Mouse (Mus musculus) embryonic facial prominence, embryonic 15.5 days (tissue): Measurements from ENCODE around the gene Spata2. TPM values are rescaled to one million over a fixed set of nuclear protein-coding genes. Genes with fewer than 3 reads are reported as not detected.

Source experiments
- ATAC-seq: fragments of 200-750 bp; cut with Nextera tagmentation; 2 replicates; pipeline ENCODE4 v1.8.0; 2017; ENCODE audit warnings: low read depth, moderate TSS enrichment; ENCODE audit not compliant: insufficient number of reproducible peaks, low FRiP score, low TSS enrichment
- H3K27ac ChIP-seq: fragments of 300-500 bp; sonication (generic); replicated peaks from 2 replicates; pipeline ENCODE4 v1.5.1; 2015; ENCODE audit warnings: mild to moderate bottlenecking, inconsistent platforms
- H3K27me3 ChIP-seq: fragments of 300-500 bp; sonication (generic); 2 replicates; pipeline ENCODE4 v1.6.1; 2015; ENCODE audit warnings: inconsistent platforms
- H3K36me3 ChIP-seq: fragments of 300-500 bp; sonication (generic); 2 replicates; pipeline ENCODE4 v1.6.1; 2015; ENCODE audit warnings: mild to moderate bottlenecking, inconsistent platforms
- H3K4me1 ChIP-seq: fragments of 300-500 bp; sonication (generic); 2 replicates; pipeline ENCODE4 v1.6.1; 2015; ENCODE audit warnings: inconsistent platforms
- H3K4me2 ChIP-seq: fragments of 300-500 bp; sonication (generic); replicated peaks from 2 replicates; pipeline ENCODE4 v1.6.1; 2015; ENCODE audit warnings: mild to moderate bottlenecking, inconsistent platforms
- H3K4me3 ChIP-seq: fragments of 300-500 bp; sonication (generic); replicated peaks from 2 replicates; pipeline ENCODE4 v1.5.1; 2015; ENCODE audit warnings: mild to moderate bottlenecking, inconsistent platforms
- H3K9ac ChIP-seq: fragments of 300-500 bp; sonication (generic); 2 replicates; pipeline ENCODE4 v1.6.1; 2015; ENCODE audit warnings: inconsistent platforms
- H3K9me3 ChIP-seq: fragments of 300-500 bp; sonication (generic); replicated peaks from 2 replicates; pipeline ENCODE4 v1.6.1; 2016; ENCODE audit warnings: inconsistent platforms
- WGBS: fragments of 180-500 bp; shearing (Covaris S2); methylation state at CpG from one replicate; pipeline ENCODE4 v1.1.7; 2015; 5-methylcytosine and 5-hydroxymethylcytosine counted together
- polyA plus RNA-seq: library from polyadenylated mRNA; unstranded; fragments of >200 nt; fragmentation: Nextera tagmentation; extraction: Ambion mirVana; gene quantifications from 2 replicates; pipeline ENCODE4 v1.2.1, GENCODE M21; 2015

Gene Spata2
- polyA plus RNA-seq, 1 experiment from 2014 or later = 16.2 TPM

DNA sequence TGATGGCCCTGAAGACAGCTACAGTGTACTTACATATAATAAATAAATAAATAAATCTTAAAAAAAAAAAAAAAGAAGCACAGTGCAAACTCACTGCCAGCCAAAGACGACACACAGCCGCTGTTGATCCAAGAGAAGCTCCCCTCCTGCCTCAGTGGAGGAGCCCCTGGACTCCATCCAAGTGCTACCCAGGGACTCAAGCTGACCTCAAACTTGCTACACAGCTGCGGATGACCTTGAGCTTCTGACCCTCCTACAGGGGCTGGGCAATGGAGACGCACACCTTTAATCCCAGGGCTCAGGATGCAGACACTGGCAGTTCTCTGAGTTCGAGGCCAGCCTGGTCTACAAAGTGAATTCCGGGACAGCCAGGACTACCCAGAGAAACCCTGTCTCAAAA is 4.7 kb downstream of the Spata2 start:
- WGBS = 85% methylated on average over 6 of the region's 6 CpGs
- no peak for ATAC-seq
- H3K36me3 ChIP-seq = peaks cover 21% of the 10 kb centered on the region

DNA sequence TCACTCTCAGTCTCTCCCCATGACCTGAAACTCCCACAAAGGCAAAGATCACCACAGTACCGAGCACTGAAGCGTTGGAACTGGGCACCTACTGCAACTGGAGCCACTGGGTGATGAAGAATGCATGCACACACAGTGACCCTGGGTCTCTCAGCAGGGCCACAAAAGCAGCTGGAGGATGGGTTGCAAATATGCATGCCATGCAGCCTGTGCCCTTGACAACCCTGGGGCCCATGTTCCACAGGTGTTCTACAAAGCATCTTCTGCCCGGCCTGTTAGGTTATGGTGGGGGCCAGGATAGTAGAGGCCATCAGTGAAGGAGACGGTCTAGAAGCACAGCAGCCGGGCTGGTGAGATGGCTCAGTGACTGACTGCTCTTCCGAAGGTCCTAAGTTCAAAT is 5.1 kb downstream of the Spata2 start:
- peaks cover 39% of the 10 kb centered on the region for H3K4me1 ChIP-seq
- H3K9ac ChIP-seq = no peak overlapping the region
- H3K27me3 ChIP-seq = no peaks in the 10 kb centered on the region
- H3K27ac ChIP-seq = no peak overlapping the region
- no peak for ATAC-seq
- H3K36me3 ChIP-seq = peaks cover 25% of the 10 kb centered on the region
- H3K9me3 ChIP-seq = no peaks in the 10 kb centered on the region
- 92% methylated on average over 6 of the region's 6 CpGs for WGBS
- H3K4me2 ChIP-seq = no peak overlapping the region
- H3K4me3 ChIP-seq = no peak overlapping the region

More for the DNA sequence above, 4.7 kb downstream of the Spata2 start:
- Histone ChIP-seq H3K27ac (no peak overlapping the region), H3K4me3 (no peak overlapping the region), H3K27me3 (no peaks in the 10 kb centered on the region), H3K4me2 (no peak overlapping the region), H3K4me1 (peaks cover 39% of the 10 kb centered on the region), H3K9me3 (no peaks in the 10 kb centered on the region), H3K9ac (no peak overlapping the region)

DNA sequence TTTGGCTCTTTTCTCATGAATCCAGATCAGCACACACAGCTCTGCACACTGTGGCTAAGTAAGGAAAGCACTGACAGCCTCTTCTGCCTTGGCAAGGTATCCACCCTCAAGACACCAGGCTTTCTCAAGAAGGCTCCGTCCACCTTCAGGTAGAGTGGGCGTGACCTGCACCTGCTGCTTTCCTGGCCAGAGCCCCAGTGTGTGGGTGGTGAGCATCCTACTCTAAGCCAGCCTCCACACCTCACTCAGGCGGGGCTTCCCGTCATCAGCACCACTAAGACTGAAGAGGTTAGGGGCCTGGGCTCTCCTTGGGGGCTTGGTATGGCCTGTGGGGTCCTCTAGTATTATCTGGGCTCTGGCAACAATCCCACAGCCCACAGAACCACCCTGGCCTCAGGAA is 6.1 kb downstream of the Spata2 start:
- no peak overlapping the region for H3K4me3 ChIP-seq
- peaks cover 29% of the 10 kb centered on the region for H3K36me3 ChIP-seq
- no peak overlapping the region for H3K9ac ChIP-seq
- H3K4me2 ChIP-seq = no peak overlapping the region
- no peak overlapping the region for H3K27ac ChIP-seq
- 89% methylated on average over 4 of the region's 4 CpGs for WGBS
- H3K9me3 ChIP-seq = no peaks in the 10 kb centered on the region
- ATAC-seq = no peak
- H3K27me3 ChIP-seq = no peaks in the 10 kb centered on the region
- H3K4me1 ChIP-seq = peaks cover 34% of the 10 kb centered on the region

DNA sequence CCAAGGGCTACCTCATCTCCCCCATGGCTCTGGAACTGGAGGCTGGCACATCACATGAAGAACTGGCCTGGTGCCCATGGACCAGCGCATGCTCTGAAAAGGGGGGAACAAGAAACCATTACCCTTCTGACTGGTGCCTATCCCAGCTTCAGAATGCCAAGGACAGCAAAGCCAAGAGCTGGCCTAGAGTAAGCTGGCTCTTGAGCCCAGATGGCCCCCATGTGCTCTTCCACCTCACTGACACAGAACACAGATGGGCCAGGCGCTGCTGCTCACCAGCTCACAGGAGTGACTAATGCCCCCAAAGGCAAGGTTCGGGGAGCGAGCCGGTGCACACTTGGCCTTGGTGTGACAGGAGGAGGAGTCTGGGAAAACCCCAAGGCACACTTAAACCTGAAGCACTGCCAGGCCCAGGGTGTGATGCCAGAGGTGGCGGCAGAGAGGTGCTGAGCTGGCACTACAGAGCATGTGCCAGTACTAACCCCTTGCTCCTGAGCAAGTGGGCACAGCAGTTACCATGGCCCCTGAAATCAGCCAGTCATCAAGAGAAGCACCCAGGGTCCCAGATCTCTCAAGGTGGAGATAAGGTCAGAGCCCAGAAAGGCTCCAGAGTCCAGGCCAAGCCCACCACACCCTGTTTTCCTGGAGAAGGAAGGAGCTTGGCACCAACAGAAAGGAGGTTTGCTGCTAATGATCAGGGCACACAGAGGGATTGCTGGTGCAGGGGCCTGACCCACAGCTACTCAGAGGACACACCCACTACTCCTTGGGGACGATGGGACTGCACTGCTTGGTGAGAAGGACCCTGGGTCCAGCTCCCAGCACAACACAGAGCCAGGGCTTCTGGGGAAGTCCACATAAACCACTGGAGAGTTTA is 6.9 kb downstream of the Spata2 start:
- Histone ChIP-seq H3K27ac (no peak overlapping the region), H3K27me3 (no peaks in the 10 kb centered on the region), H3K4me1 (peaks cover 26% of the 10 kb centered on the region), H3K36me3 (peaks cover 29% of the 10 kb centered on the region), H3K4me2 (no peak overlapping the region), H3K4me3 (no peak overlapping the region), H3K9me3 (no peaks in the 10 kb centered on the region), H3K9ac (no peak overlapping the region)
- no peak for ATAC-seq
- WGBS = 54% methylated on average over 7 of the region's 7 CpGs

DNA sequence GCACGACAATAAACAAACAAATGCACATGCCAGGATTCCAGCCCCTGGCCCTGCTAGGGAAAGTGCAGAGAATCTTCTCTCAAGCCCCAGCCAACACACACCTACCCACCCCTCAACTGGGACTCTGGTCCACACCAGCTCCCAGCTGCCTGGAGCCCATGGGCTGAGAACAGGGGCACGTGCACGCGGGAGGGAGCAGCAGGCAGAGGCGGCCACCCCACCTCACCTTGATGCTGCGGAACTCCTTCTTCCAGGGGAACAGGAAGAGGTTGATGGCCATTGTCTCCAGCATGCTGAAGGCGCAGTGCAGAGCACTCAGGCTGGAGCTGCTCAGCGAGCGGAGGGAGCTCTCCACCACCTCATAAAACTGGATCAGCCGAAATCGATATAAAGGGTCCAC is 7.8 kb downstream of the Spata2 start:
- Histone ChIP-seq H3K9me3 (no peaks in the 10 kb centered on the region), H3K27ac (no peak overlapping the region), H3K4me2 (no peak overlapping the region), H3K27me3 (no peaks in the 10 kb centered on the region), H3K9ac (no peak overlapping the region), H3K4me3 (no peak overlapping the region), H3K4me1 (peaks cover 21% of the 10 kb centered on the region), H3K36me3 (peaks cover 36% of the 10 kb centered on the region)
- WGBS = 92% methylated on average over 11 of the region's 11 CpGs
- no peak for ATAC-seq

GRCm38 (mm10) chr2:167483827-167484410 is 8.8 kb downstream of the Spata2 start:
- 90% methylated on average over 24 of the region's 24 CpGs for WGBS
- no peaks in the 10 kb centered on the region for H3K27me3 ChIP-seq
- H3K9ac ChIP-seq = no peak overlapping the region
- H3K4me3 ChIP-seq = no peak overlapping the region
- no peaks in the 10 kb centered on the region for H3K9me3 ChIP-seq
- peaks cover 36% of the 10 kb centered on the region for H3K36me3 ChIP-seq
- no peak for ATAC-seq
- peaks cover 21% of the 10 kb centered on the region for H3K4me1 ChIP-seq
- no peak overlapping the region for H3K27ac ChIP-seq
- H3K4me2 ChIP-seq = no peak overlapping the region

GRCm38 (mm10) chr2:167483081-167483826 is 9.4 kb downstream of the Spata2 start:
- 89% methylated on average over 27 of the region's 27 CpGs for WGBS

GRCm38 (mm10) chr2:167482681-167483080 is 10.0 kb downstream of the Spata2 start:
- Histone ChIP-seq H3K27ac (no peak overlapping the region), H3K9me3 (no peaks in the 10 kb centered on the region), H3K36me3 (peaks cover 36% of the 10 kb centered on the region), H3K4me1 (peaks cover 18% of the 10 kb centered on the region), H3K4me2 (no peak overlapping the region), H3K27me3 (no peaks in the 10 kb centered on the region), H3K9ac (no peak overlapping the region), H3K4me3 (no peak overlapping the region)
- no peak for ATAC-seq
- WGBS = 91% methylated on average over 4 of the region's 4 CpGs

More at GRCm38 (mm10) chr2:167483081-167483826, 9.4 kb downstream of the Spata2 start:
- no peak overlapping the region for H3K27ac ChIP-seq
- H3K36me3 ChIP-seq = peaks cover 36% of the 10 kb centered on the region
- H3K4me2 ChIP-seq = no peak overlapping the region
- ATAC-seq = no peak
- H3K9me3 ChIP-seq = no peaks in the 10 kb centered on the region
- no peaks in the 10 kb centered on the region for H3K27me3 ChIP-seq
- peaks cover 18% of the 10 kb centered on the region for H3K4me1 ChIP-seq
- H3K9ac ChIP-seq = no peak overlapping the region
- H3K4me3 ChIP-seq = no peak overlapping the region

GRCm38 (mm10) chr2:167479501-167479900 is 13.2 kb downstream of the Spata2 start:
- WGBS = 92% methylated on average over 1 of the region's 1 CpGs
- Histone ChIP-seq H3K36me3 (peaks cover 43% of the 10 kb centered on the region), H3K27ac (no peak overlapping the region), H3K9ac (no peak overlapping the region), H3K4me2 (no peak overlapping the region), H3K4me3 (no peak overlapping the region), H3K9me3 (no peaks in the 10 kb centered on the region), H3K4me1 (peaks cover 15% of the 10 kb centered on the region), H3K27me3 (no peaks in the 10 kb centered on the region)
- no peak for ATAC-seq

GRCm38 (mm10) chr2:167478128-167478527 is 14.6 kb downstream of the Spata2 start:
- Histone ChIP-seq H3K4me2 (no peak overlapping the region), H3K4me1 (peaks cover 15% of the 10 kb centered on the region), H3K36me3 (peaks cover 44% of the 10 kb centered on the region), H3K4me3 (no peak overlapping the region), H3K9me3 (no peaks in the 10 kb centered on the region), H3K9ac (no peak overlapping the region), H3K27me3 (no peaks in the 10 kb centered on the region), H3K27ac (no peak overlapping the region)
- ATAC-seq = no peak
- 38% methylated on average over 2 of the region's 2 CpGs for WGBS

- no peak overlapping the region for H3K4me3 ChIP-seq
- no peak for ATAC-seq
- H3K36me3 ChIP-seq = peaks cover 47% of the 10 kb centered on the region
- no peak overlapping the region for H3K4me2 ChIP-seq
- H3K9me3 ChIP-seq = no peaks in the 10 kb centered on the region
- peaks cover 15% of the 10 kb centered on the region for H3K4me1 ChIP-seq
- WGBS = 72% methylated on average over 4 of the region's 4 CpGs
- no peaks in the 10 kb centered on the region for H3K27me3 ChIP-seq
- H3K9ac ChIP-seq = no peak overlapping the region
- H3K27ac ChIP-seq = peak overlapping the region; percentile 55; the same call in 1 of the 2 replicates
These were observed 15.9 kb downstream of the Spata2 start for GRCm38 (mm10) chr2:167476762-167477161.
